Comparison of ENCODE assay signal across 10 mouse cellular contexts in genomic region chr3:151222407-151222806, GRCm38 (mm10).
DNase-seq lines count a peak whose midpoint lies in the region; ATAC-seq and TF ChIP-seq lines count a peak whose summit lies in the region.
"Had no signal": no experiment of that assay in that cellular context is flagged by ENCODE, and none has a peak within 500 bp of the region (broad histone marks: within the 10 kb centered on the region; RNA-seq: fewer than 3 reads in every experiment).

No protein-coding gene starts in this region.

- no peak for TF ChIP-seq POLR2A in heart, adult 2 months (IDR thresholded peaks at IDR 0.05; ENCODE audit: insufficient read depth, low read depth, low read length)

- intact Hi-C loops in heart, adult 2 months (cut with DNase I), result no loop called here

- no peaks in the 10 kb centered on the region for H3K9me3 ChIP-seq in heart, embryonic 10.5 days
- H3K9me3 ChIP-seq in midbrain, embryonic 12.5 days, result no peaks in the 10 kb centered on the region
- no peaks in the 10 kb centered on the region for H3K9me3 ChIP-seq in midbrain, embryonic 16.5 days (replicated peaks; ENCODE audit: control insufficient read depth, low read length, poor library complexity, severe bottlenecking)
- H3K9me3 ChIP-seq in forebrain, embryonic 15.5 days, result no peaks in the 10 kb centered on the region
- no peaks in the 10 kb centered on the region for H3K9me3 ChIP-seq in stomach, embryonic 14.5 days (ENCODE audit: control insufficient read depth, low read depth, low read length)
- H3K9me3 ChIP-seq: limb, embryonic 15.5 days had no signal

- TF ChIP-seq CTCF in heart, adult 2 months (IDR thresholded peaks at IDR 0.05), result peak; percentile 83

- no peak overlapping the region for H3K9ac ChIP-seq in heart, adult 2 months (ENCODE audit: low read depth, low read length)
- no peak overlapping the region for H3K9ac ChIP-seq in midbrain, embryonic 12.5 days (replicated peaks)
- H3K9ac ChIP-seq in midbrain, embryonic 16.5 days (ENCODE audit: low read depth, low read length), result no peak overlapping the region
- no peak overlapping the region for H3K9ac ChIP-seq in forebrain, embryonic 15.5 days (replicated peaks)
- H3K9ac ChIP-seq in stomach, embryonic 14.5 days (replicated peaks; ENCODE audit: low read depth, low read length), result no peak overlapping the region
- H3K9ac ChIP-seq: limb, embryonic 15.5 days had no signal

- no peak overlapping the region for H3K4me3 ChIP-seq in heart, adult 2 months
- H3K4me3 ChIP-seq in heart, embryonic 10.5 days, result no peak overlapping the region
- H3K4me3 ChIP-seq in midbrain, embryonic 12.5 days, result no peak overlapping the region
- no peak overlapping the region for H3K4me3 ChIP-seq in midbrain, embryonic 16.5 days (ENCODE audit: low read depth, low read length)
- H3K4me3 ChIP-seq in forebrain, embryonic 15.5 days, result no peak overlapping the region
- H3K4me3 ChIP-seq in stomach, embryonic 14.5 days (ENCODE audit: low read depth, low read length), result no peak overlapping the region
- H3K4me3 ChIP-seq: limb, embryonic 15.5 days had no signal

- no peak overlapping the region for H3K4me2 ChIP-seq in midbrain, embryonic 12.5 days (replicated peaks)
- H3K4me2 ChIP-seq in midbrain, embryonic 16.5 days (ENCODE audit: low read length), result no peak overlapping the region
- H3K4me2 ChIP-seq in forebrain, embryonic 15.5 days (replicated peaks), result no peak overlapping the region
- H3K4me2 ChIP-seq in stomach, embryonic 14.5 days (replicated peaks; ENCODE audit: low read depth, low read length), result no peak overlapping the region
- H3K4me2 ChIP-seq: limb, embryonic 15.5 days had no signal

- WGBS in heart, adult 2 months, result 11% methylated on average over 3 of the region's 3 CpGs
- 28% methylated on average over 3 of the region's 3 CpGs for WGBS in heart, embryonic 10.5 days
- WGBS in midbrain, embryonic 12.5 days, result 13% methylated on average over 3 of the region's 3 CpGs
- WGBS in midbrain, embryonic 16.5 days, result 16% methylated on average over 3 of the region's 3 CpGs
- 15% methylated on average over 3 of the region's 3 CpGs for WGBS in forebrain, embryonic 15.5 days
- 17% methylated on average over 3 of the region's 3 CpGs for WGBS in stomach, embryonic 14.5 days

- no peaks in the 10 kb centered on the region; the same call in 1 of the 2 replicates for H3K4me1 ChIP-seq in heart, adult 2 months (ENCODE audit: control insufficient read depth, insufficient read depth, low read length)
- H3K4me1 ChIP-seq in heart, embryonic 10.5 days, result no peaks in the 10 kb centered on the region
- H3K4me1 ChIP-seq in midbrain, embryonic 12.5 days, result no peaks in the 10 kb centered on the region
- H3K4me1 ChIP-seq in midbrain, embryonic 16.5 days (ENCODE audit: control insufficient read depth, insufficient read depth, low read length), result no peaks in the 10 kb centered on the region
- no peaks in the 10 kb centered on the region for H3K4me1 ChIP-seq in forebrain, embryonic 15.5 days
- no peaks in the 10 kb centered on the region for H3K4me1 ChIP-seq in stomach, embryonic 14.5 days (ENCODE audit: control insufficient read depth, insufficient read depth, low read length)
- H3K4me1 ChIP-seq: limb, embryonic 15.5 days had no signal

- no peaks in the 10 kb centered on the region for H3K36me3 ChIP-seq in heart, adult 2 months (ENCODE audit: control insufficient read depth, insufficient read depth, low read length)
- H3K36me3 ChIP-seq in heart, embryonic 10.5 days, result no peaks in the 10 kb centered on the region
- no peaks in the 10 kb centered on the region for H3K36me3 ChIP-seq in midbrain, embryonic 12.5 days
- H3K36me3 ChIP-seq in midbrain, embryonic 16.5 days (ENCODE audit: control insufficient read depth, insufficient read depth, low read length), result no peaks in the 10 kb centered on the region
- H3K36me3 ChIP-seq in forebrain, embryonic 15.5 days, result no peaks in the 10 kb centered on the region
- H3K36me3 ChIP-seq in stomach, embryonic 14.5 days (ENCODE audit: control insufficient read depth, insufficient read depth, low read length), result no peaks in the 10 kb centered on the region
- H3K36me3 ChIP-seq: limb, embryonic 15.5 days had no signal

- DNase-seq in heart, adult 2 months, result no peak
- no peak for DNase-seq in heart, embryonic 10.5 days (ENCODE audit: low spot score)
- no peak for DNase-seq in ovary, postnatal 36 days (ENCODE audit: low spot score)
- DNase-seq in left cerebral cortex, adult 9 months (ENCODE audit: low spot score in 2 of 2), result no peak
- DNase-seq: right cerebral cortex, postnatal 14 days had no signal

- peak; percentile 68; the same call in 1 of the 2 replicates for ATAC-seq in midbrain, embryonic 12.5 days (ENCODE audit: low FRiP score, low read depth)
- ATAC-seq in midbrain, embryonic 16.5 days, result no peak
- ATAC-seq in forebrain, embryonic 15.5 days (replicated peaks), result peak; percentile 64; the same call in 1 of the 2 replicates
- peak; percentile 56; the same call in 1 of the 2 replicates for ATAC-seq in stomach, embryonic 14.5 days (ENCODE audit: insufficient number of reproducible peaks, insufficient read depth, low FRiP score, low read depth)

- no peaks in the 10 kb centered on the region for H3K27me3 ChIP-seq in heart, adult 2 months (ENCODE audit: control insufficient read depth, insufficient read depth, low read length)
- no peaks in the 10 kb centered on the region for H3K27me3 ChIP-seq in heart, embryonic 10.5 days (ENCODE audit: insufficient read depth, poor library complexity, severe bottlenecking)
- H3K27me3 ChIP-seq in midbrain, embryonic 12.5 days, result no peaks in the 10 kb centered on the region
- no peaks in the 10 kb centered on the region for H3K27me3 ChIP-seq in midbrain, embryonic 16.5 days (ENCODE audit: control insufficient read depth, insufficient read depth, low read depth, low read length)
- H3K27me3 ChIP-seq in forebrain, embryonic 15.5 days, result no peaks in the 10 kb centered on the region
- H3K27me3 ChIP-seq in stomach, embryonic 14.5 days (ENCODE audit: control insufficient read depth, insufficient read depth, low read length), result no peaks in the 10 kb centered on the region
- H3K27me3 ChIP-seq: limb, embryonic 15.5 days had no signal

- H3K79me2 ChIP-seq in heart, adult 2 months (replicated peaks; ENCODE audit: control insufficient read depth, insufficient read depth, low read length), result no peaks in the 10 kb centered on the region

- no peak for TF ChIP-seq EP300 in heart, adult 2 months (IDR thresholded peaks at IDR 0.05; ENCODE audit: insufficient read depth, low read depth, low read length)

- no peak overlapping the region for H3K27ac ChIP-seq in heart, adult 2 months
- H3K27ac ChIP-seq in heart, embryonic 10.5 days, result no peak overlapping the region
- H3K27ac ChIP-seq in midbrain, embryonic 12.5 days (replicated peaks), result no peak overlapping the region
- no peak overlapping the region for H3K27ac ChIP-seq in midbrain, embryonic 16.5 days (ENCODE audit: low read length)
- H3K27ac ChIP-seq in forebrain, embryonic 15.5 days (replicated peaks), result no peak overlapping the region
- no peak overlapping the region for H3K27ac ChIP-seq in stomach, embryonic 14.5 days (ENCODE audit: low read length)
- H3K27ac ChIP-seq: limb, embryonic 15.5 days had no signal
